Mouse (Mus musculus) monocyte, adult 2 months (primary cell): ENCODE measurements around the gene Fus.

Experiments used
- DNase-seq, 2 experiments: peaks; one replicate each; pipeline ENCODE4 v3.0.0; 2022; ENCODE audit warnings: low spot score in 2 of 2, low read depth in 1 of 2

The Fus gene

GRCm38 (mm10) chr7:127944614-127945013, 22.6 kb upstream of the Fus start:
- no peak for DNase-seq

DNA sequence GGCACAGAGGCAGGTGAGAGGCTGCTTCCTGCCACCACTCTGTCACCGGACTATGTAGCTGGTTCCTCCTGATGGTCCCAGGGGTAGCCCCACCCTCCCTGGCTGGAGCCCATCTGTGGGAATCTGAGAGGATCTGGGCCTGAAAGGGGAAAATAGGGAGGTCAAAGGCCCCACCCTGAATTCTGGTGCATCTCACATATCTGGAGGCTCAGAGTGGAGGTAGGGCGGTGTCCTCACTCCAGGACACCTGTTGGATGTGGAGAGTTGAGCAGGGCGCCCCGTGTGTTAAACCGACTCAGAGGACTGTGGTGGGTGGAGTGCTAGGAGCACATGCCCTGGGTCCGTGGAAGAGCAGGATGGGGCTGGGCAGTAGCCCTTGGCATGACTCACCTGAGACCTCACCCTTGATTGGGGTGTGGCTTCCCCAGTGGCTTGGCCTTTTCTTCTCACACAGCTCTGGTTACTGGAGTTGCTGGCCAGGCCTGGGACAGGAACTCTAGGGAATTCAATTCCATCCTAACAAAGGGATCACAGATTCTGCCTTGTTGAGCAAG, 20.7 kb upstream of the Fus start, which contains the start of gene Prss36:
Gene Prss36, minus strand, starts transcription at position 256 of the 554 bp plus-strand sequence.
- no peak for DNase-seq

GRCm38 (mm10) chr7:127952864-127953581, 14.2 kb upstream of the Fus start:
- DNase-seq: no peak

GRCm38 (mm10) chr7:127959364-127959763, 7.9 kb upstream of the Fus start:
- DNase-seq: no peak

DNA sequence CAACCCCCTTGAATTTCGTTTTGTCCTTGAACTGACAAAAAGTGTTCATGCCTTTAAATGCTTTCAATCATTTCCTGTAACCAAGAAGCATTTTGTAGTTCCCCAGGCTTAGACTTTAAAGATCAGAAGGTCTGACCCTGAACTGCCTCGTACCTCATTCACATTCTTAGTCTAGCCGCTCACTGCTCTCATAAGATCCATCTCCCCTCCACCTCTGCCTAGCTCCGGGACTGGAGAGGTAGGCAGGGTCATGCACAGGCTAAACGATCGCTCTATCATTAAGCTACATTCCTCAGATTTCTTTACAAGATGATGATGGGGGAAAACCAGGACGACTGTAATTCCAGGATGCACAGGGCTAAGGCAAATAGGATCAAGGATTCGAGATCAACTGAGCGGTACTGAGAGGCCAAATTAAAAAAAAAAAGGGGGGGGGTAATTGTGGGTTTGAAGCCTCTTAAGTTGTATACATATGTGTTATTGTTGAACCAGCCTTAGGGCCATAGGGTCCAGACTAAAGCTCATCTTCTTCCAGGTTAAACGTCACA, 812 bp upstream of the Fus start:
- DNase-seq: no peak

DNA sequence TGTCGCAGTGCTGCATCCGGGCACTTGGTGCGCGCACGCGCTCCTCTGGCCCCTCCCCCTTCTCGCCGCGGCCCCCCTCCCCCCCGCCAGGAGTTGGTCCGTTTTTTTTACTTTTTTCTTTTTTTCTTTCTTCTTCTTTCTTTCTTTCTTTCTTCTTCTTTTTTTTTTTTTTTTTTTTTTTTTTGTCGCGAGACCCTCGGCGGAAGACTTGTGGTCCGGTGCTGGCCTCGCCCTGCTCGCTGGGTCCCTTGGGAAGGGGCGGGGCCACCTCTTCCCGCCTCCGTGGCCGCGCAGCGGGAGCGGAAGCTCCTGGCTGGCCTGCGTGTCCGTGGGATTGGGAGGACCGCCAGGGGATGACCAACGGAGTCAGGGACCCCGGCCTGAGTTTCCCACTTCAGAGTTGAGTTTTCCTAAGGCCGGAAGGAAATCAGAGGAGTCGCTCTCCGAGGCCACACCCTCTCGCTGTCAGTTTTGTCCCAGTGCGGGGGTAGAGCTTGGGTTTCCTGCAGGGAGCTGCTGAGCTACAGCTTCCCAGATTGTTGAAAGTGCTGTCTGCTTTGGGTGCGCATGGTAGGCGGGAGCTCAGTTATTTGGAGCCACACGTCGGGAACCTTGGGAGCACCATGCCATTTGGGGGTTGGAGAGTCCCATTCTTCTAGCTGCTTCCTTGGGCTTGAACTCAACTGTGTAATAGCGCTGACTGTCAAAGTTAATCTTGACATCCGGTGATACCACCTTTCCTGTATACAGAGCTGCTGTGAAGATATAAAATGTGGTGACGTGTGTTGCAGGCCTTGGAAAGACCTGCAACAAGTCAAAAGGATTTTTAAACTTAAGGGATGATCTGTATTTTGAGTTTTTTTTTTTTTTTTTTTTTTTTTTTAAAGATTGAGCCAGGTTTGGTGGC, 918 bp downstream of the Fus start:
- peak in 1 of 2 experiments; percentile 7 for DNase-seq

DNA sequence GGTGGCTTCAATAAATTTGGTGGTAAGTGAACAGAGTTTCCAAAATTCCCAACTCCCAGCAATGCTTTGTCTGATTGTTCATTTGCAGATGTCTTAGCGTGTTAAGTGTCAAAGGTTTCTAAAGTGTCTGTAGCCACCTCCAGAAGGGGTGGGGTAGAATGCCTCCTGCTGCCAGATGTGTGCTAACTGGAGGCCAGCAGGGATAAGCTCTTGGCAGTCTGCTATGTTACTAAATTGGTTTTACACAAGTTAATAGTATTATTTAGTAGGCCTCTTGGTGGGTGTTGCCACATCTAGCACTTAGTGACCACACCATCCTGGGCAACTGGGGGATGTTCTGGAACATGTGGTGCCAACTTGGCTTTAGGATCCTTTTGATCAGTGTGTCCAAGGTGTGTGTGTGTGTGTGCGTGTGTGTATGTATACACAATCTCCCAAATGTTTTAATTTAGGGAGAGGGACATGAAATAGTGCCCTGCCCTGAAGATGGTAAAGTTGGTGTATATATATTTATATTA, 7.2 kb downstream of the Fus start:
- no peak for DNase-seq

GRCm38 (mm10) chr7:127978856-127979255, 11.6 kb downstream of the Fus start:
- DNase-seq: no peak

GRCm38 (mm10) chr7:127980606-127981005, 13.3 kb downstream of the Fus start:
- DNase-seq: no peak

GRCm38 (mm10) chr7:127988904-127989303, 21.6 kb downstream of the Fus start:
- no peak for DNase-seq

- peak; percentile 33 to 67 for DNase-seq
These were observed 24.6 kb downstream of the Fus start for GRCm38 (mm10) chr7:127991643-127992487.

DNA sequence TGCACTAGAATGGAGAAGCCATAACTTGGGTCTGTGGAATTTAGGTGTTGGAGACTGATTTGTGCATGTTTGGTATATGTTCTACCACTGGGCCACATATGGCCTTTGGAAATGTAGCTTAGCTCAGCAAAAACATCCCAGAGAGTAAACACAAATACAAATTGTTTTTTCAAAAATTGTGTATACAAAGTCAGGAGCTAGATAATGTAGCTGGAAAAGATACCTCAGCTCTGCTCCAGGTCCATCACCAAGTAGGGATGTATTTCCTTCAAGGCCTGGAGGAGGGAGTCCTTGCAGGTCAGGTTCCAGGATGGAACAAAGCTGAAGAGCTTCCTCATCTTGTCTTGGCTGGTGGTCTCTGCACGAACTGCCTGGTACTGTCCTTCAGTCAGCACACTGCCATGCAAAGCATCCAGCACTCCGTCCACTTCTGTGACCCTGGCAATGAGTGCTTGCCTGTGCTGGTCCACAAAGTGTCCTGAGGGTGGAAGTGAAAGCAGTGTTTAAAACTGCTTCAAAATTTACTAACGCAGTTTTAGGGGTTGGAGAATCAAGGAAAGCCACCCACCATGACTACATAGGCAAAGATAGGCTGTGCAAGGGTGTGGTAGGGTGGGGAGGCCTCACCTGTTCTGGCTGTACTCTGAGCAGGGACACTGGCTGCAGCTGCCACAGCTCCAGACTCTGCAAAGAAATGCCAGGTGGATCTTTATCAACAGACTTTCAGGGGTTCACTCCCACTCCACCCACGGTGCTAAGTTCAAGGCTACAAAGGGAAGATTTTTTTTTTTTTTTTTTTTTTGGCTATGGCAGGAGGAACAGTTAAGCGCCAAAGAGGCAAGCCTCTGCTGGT, 25.5 kb downstream of the Fus start:
- no peak for DNase-seq

GRCm38 (mm10) chr7:127993341-127993977, 26.2 kb downstream of the Fus start, which contains the start of gene Pycard:
TSS of gene Pycard (minus strand) at chr7:127993867.
- DNase-seq: peak; percentile 13 to 31

DNA sequence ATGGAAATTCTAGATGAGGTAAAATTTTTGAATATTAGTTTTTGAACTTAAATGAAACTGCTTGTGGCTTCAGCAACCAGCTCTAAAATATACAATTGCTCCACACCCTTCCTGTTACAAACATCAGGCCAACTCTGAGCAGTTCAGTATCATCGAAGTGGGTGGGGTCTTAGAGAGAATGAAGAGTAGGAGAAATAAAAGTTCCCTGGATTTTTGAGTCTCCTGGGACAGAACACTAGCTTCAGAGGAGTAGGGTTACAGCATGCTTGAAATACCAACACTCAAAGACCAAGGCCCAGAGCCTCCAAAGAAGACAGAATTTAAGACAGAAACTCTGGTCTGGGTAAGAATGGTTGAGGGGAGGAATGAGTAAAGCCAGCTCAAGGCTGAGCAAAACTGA, 32.2 kb downstream of the Fus start:
- DNase-seq: no peak

GRCm38 (mm10) chr7:128000068-128000950, 33.1 kb downstream of the Fus start:
- DNase-seq: no peak

DNA sequence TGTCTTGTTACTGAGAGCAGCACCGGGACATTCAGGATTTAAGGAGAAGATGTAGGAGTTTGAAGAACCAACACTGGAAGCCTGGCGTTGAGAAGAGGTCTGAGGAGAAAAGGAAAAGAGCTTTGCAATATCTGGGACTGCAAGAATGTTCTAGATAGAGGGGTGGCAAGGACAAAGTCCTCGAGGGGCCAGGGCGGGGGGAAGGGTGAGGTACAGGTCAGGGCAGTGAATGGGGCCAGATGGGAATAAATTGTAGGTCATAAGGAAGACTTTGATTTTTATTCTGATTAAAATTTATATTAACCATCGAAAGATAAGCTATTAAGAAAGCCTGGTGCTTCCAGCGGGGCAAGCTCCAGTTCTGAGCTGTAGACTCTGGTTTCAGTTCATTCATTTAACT, 35.8 kb downstream of the Fus start:
- DNase-seq: no peak

DNA sequence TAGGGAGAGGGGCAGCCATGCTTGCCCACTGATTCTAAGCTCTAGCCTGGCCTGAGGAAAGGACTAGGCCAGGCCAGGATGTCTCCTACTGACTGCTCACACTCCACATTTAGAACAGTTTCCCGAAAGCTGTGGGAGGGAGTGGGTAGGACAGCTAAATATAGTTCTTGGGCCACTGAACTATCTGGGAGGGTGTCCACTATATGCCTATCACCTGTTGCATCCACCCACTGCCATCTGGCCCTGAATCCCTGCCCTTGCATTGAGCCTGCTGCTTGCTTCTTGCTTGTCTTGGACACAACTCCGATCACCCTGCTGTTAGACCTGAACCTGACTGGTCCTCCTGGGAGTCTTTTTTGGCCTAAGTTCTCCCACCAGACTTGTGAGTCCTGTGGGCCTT, 36.4 kb downstream of the Fus start, which contains the start of gene Trim72:
Gene Trim72, plus strand, starts transcription at position 262 of the 400 bp plus-strand sequence.
- no peak for DNase-seq

GRCm38 (mm10) chr7:128004150-128004486, 36.9 kb downstream of the Fus start:
- DNase-seq: no peak
